30 mouse cellular contexts compared by ENCODE assay signal in genomic region chr1:57076696-57077095, GRCm38 (mm10).
DNase-seq lines count a peak whose midpoint lies in the region; ATAC-seq lines count a peak whose summit lies in the region.
"Had no signal": no experiment of that assay in that cellular context is flagged by ENCODE, and none has a peak within 500 bp of the region (broad histone marks: within the 10 kb centered on the region; RNA-seq: fewer than 3 reads in every experiment).

No protein-coding gene starts in this region.

- H3K4me1 ChIP-seq in embryonic facial prominence, embryonic 12.5 days, result peaks cover 29% of the 10 kb centered on the region; the same call in 1 of the 2 replicates
- H3K4me1 ChIP-seq in limb, embryonic 10.5 days, result peaks cover 32% of the 10 kb centered on the region
- H3K4me1 ChIP-seq: embryonic facial prominence, embryonic 15.5 days; heart, embryonic 12.5 days; heart, embryonic 15.5 days had no signal

- no peak overlapping the region for H3K4me3 ChIP-seq in embryonic facial prominence, embryonic 12.5 days
- H3K4me3 ChIP-seq in limb, embryonic 10.5 days, result no peak overlapping the region
- H3K4me3 ChIP-seq: embryonic facial prominence, embryonic 15.5 days; heart, embryonic 12.5 days; heart, embryonic 15.5 days had no signal

- WGBS in embryonic facial prominence, embryonic 12.5 days, result 16% methylated on average over 8 of the region's 8 CpGs
- 65% methylated on average over 8 of the region's 8 CpGs for WGBS in limb, embryonic 10.5 days

- H3K9ac ChIP-seq in embryonic facial prominence, embryonic 12.5 days, result no peak overlapping the region
- H3K9ac ChIP-seq: embryonic facial prominence, embryonic 15.5 days; forebrain, postnatal 0 days; heart, embryonic 12.5 days; heart, embryonic 15.5 days; hindbrain, embryonic 14.5 days had no signal

- no peak overlapping the region for H3K27ac ChIP-seq in embryonic facial prominence, embryonic 12.5 days
- H3K27ac ChIP-seq in limb, embryonic 10.5 days, result no peak overlapping the region
- H3K27ac ChIP-seq: embryonic facial prominence, embryonic 15.5 days; heart, embryonic 15.5 days; hindbrain, embryonic 14.5 days; hindbrain, postnatal 0 days had no signal

- DNase-seq in embryo, embryonic 10.5 days (ENCODE audit: low spot score), result peak; percentile 16
- DNase-seq in embryo, embryonic 11 days, result no peak
- peak; percentile 23 for DNase-seq in 3T3-L1 (ENCODE audit: low read depth, low spot score)
- peak; percentile 44 for DNase-seq in limb, embryonic 10.5 days (ENCODE audit: low spot score)
- DNase-seq in urinary bladder, postnatal 25 days (ENCODE audit: low spot score), result no peak
- no peak for DNase-seq in MN1 (ENCODE audit: low spot score)
- DNase-seq: adrenal gland, adult 8-10 months; adrenal gland, postnatal 25 days; B cell, adult 2 months; cerebellum, adult 11-12 months; cerebellum, adult 8-10 months; cerebellum, postnatal 10 days; cerebellum, postnatal 36 days; forebrain, postnatal 0 days; gastrocnemius, postnatal 10 days; heart, adult 18-20 months; heart, postnatal 10 days; heart, postnatal 4 days; kidney, adult 18-20 months had no signal

- no peaks in the 10 kb centered on the region for H3K9me3 ChIP-seq in embryonic facial prominence, embryonic 12.5 days
- H3K9me3 ChIP-seq in limb, embryonic 10.5 days (replicated peaks), result no peaks in the 10 kb centered on the region
- H3K9me3 ChIP-seq: embryonic facial prominence, embryonic 15.5 days; heart, embryonic 12.5 days; heart, embryonic 15.5 days had no signal

- H3K4me2 ChIP-seq in embryonic facial prominence, embryonic 12.5 days (replicated peaks), result 0 out of 2 replicates have a peak overlapping the region, but pooled peaks have one; percentile 22
- H3K4me2 ChIP-seq: embryonic facial prominence, embryonic 15.5 days; heart, embryonic 12.5 days; heart, embryonic 15.5 days; hindbrain, embryonic 14.5 days had no signal

- ATAC-seq in embryonic facial prominence, embryonic 12.5 days (ENCODE audit: insufficient number of reproducible peaks, insufficient read depth, low FRiP score, low TSS enrichment), result no peak
- ATAC-seq in CD4-positive, CD25-positive, alpha-beta regulatory T cell, adult 4 months, result no peak
- ATAC-seq: activated CD4-positive, CD25-positive, alpha-beta regulatory T cell, adult 4 months; forebrain, embryonic 14.5 days; forebrain, postnatal 0 days; hindbrain, postnatal 0 days; inflammation-experienced regulatory T-cells, adult 6 months; intestine, embryonic 16.5 days had no signal

- H3K27me3 ChIP-seq in embryonic facial prominence, embryonic 12.5 days, result no peaks in the 10 kb centered on the region
- 0 out of 2 replicates have a peak, but pooled peaks cover 3% of the 10 kb centered on the region for H3K27me3 ChIP-seq in limb, embryonic 10.5 days (ENCODE audit: low read depth, poor library complexity, severe bottlenecking)
- H3K27me3 ChIP-seq: embryonic facial prominence, embryonic 15.5 days; heart, embryonic 12.5 days; heart, embryonic 15.5 days had no signal

- no peaks in the 10 kb centered on the region for H3K36me3 ChIP-seq in embryonic facial prominence, embryonic 12.5 days
- H3K36me3 ChIP-seq in limb, embryonic 10.5 days, result no peaks in the 10 kb centered on the region
- H3K36me3 ChIP-seq: embryonic facial prominence, embryonic 15.5 days; heart, embryonic 12.5 days; heart, embryonic 15.5 days had no signal

Comparison
In these comparisons a context has a peak if more than half of its experiments do, and no peak if none do; other contexts are left out.
1. DNase-seq: peak in embryo, embryonic 10.5 days (single experiment), 3T3-L1 (single experiment) and limb, embryonic 10.5 days (single experiment); none in embryo, embryonic 11 days (single experiment), urinary bladder, postnatal 25 days (single experiment) and MN1 (single experiment).